Mouse (Mus musculus) lung, postnatal 0 days (tissue): ENCODE data around the gene Nav3. TPM values are rescaled to one million over a fixed set of nuclear protein-coding genes. Genes with fewer than 3 reads are reported as not detected.
A peak's percentile ranks its signal among the peaks of the same experiment; 100 is the strongest.

Experiments used
- ATAC-seq: fragments of 200-750 bp; cut with Nextera tagmentation; 2 replicates; pipeline ENCODE4 v1.8.0; 2017; ENCODE audit warnings: moderate library complexity
- DNase-seq: peaks from one replicate; pipeline ENCODE4 v3.0.0-alpha.2; 2016; ENCODE audit warnings: low spot score
- H3K27ac ChIP-seq: fragments of 300-500 bp; sonication (generic); 2 replicates; pipeline ENCODE4 v1.5.1; 2014; ENCODE audit warnings: antibody characterized with exemption, mild to moderate bottlenecking, low read length, mixed read lengths
- H3K27me3 ChIP-seq: fragments of 300-500 bp; sonication (generic); replicated peaks from 2 replicates; pipeline ENCODE4 v1.6.1; 2014; ENCODE audit warnings: low read length, mixed read lengths; ENCODE audit not compliant: insufficient read depth
- H3K36me3 ChIP-seq: fragments of 300-500 bp; sonication (generic); 2 replicates; pipeline ENCODE4 v1.6.1; 2014; ENCODE audit warnings: low read length, mixed read lengths; ENCODE audit not compliant: insufficient read depth
- H3K4me1 ChIP-seq: fragments of 300-500 bp; sonication (generic); 2 replicates; pipeline ENCODE4 v1.6.1; 2014; ENCODE audit warnings: antibody characterized with exemption, low read depth, low read length, mixed read lengths; ENCODE audit not compliant: insufficient read depth
- H3K4me2 ChIP-seq: fragments of 300-500 bp; sonication (generic); replicated peaks from 2 replicates; pipeline ENCODE4 v1.6.1; 2014; ENCODE audit warnings: low read depth, mild to moderate bottlenecking, low read length, moderate library complexity, mixed read lengths
- H3K4me3 ChIP-seq: fragments of 300-500 bp; sonication (generic); 2 replicates; pipeline ENCODE4 v1.5.1; 2014; ENCODE audit warnings: low read depth, low read length
- H3K9ac ChIP-seq: fragments of 300-500 bp; sonication (generic); replicated peaks from 2 replicates; pipeline ENCODE4 v1.6.1; 2014; ENCODE audit warnings: low read depth, mild to moderate bottlenecking
- H3K9me3 ChIP-seq: fragments of 300-500 bp; sonication (generic); 2 replicates; pipeline ENCODE4 v1.6.1; 2016; ENCODE audit warnings: low read length, mixed read lengths
- CTCF ChIP-seq: IDR thresholded peaks from 2 replicates; pipeline ENCODE4 v1.5.1; 2016; ENCODE audit warnings: antibody characterized with exemption, mild to moderate bottlenecking
- EP300 ChIP-seq: IDR thresholded peaks from 2 replicates; pipeline ENCODE4 v1.6.1; 2016; ENCODE audit warnings: antibody characterized with exemption, mild to moderate bottlenecking, control low read depth
- WGBS: fragments of 180-500 bp; shearing (Covaris S2); extraction: QIAGEN DNeasy Blood & Tissue Kit; methylation state at CpG from one replicate; pipeline ENCODE4 v1.1.7; 2014; 5-methylcytosine and 5-hydroxymethylcytosine counted together
- polyA plus RNA-seq: library from polyadenylated mRNA; unstranded; fragments of >200 nt; fragmentation: Nextera tagmentation; extraction: Ambion mirVana; gene quantifications from 2 replicates; pipeline ENCODE4 v1.2.1, GENCODE M21; 2015

The Nav3 gene
- polyA plus RNA-seq, 1 experiment from 2014 or later = 0.33 TPM

- ATAC-seq (no peak), DNase-seq (no peak)
- Histone ChIP-seq H3K27me3 (no peaks in the 10 kb centered on the region), H3K9ac (no peak overlapping the region), H3K36me3 (no peaks in the 10 kb centered on the region), H3K9me3 (no peaks in the 10 kb centered on the region), H3K27ac (no peak overlapping the region), H3K4me3 (no peak overlapping the region), H3K4me2 (no peak overlapping the region), H3K4me1 (no peaks in the 10 kb centered on the region)
- TF ChIP-seq CTCF (no peak), EP300 (no peak)
- WGBS = 73% methylated on average over 5 of the region's 5 CpGs
These were observed 280.1 kb downstream of the Nav3 start for GRCm38 (mm10) chr10:110175874-110176273.

GRCm38 (mm10) chr10:110169416-110169815 lies 286.6 kb downstream of the Nav3 start:
- H3K4me2 ChIP-seq = no peak overlapping the region
- no peak for TF ChIP-seq CTCF
- no peak for TF ChIP-seq EP300

GRCm38 (mm10) chr10:110168892-110169291 lies 287.1 kb downstream of the Nav3 start:
- no peaks in the 10 kb centered on the region for H3K27me3 ChIP-seq
- H3K4me3 ChIP-seq = no peak overlapping the region
- TF ChIP-seq EP300 (no peak), CTCF (no peak)
- H3K9ac ChIP-seq = no peak overlapping the region
- no peaks in the 10 kb centered on the region for H3K9me3 ChIP-seq
- no peaks in the 10 kb centered on the region for H3K4me1 ChIP-seq
- DNase-seq (no peak), ATAC-seq (no peak)
- no peaks in the 10 kb centered on the region for H3K36me3 ChIP-seq
- H3K4me2 ChIP-seq = no peak overlapping the region
- 75% methylated on average over 2 of the region's 2 CpGs for WGBS
- H3K27ac ChIP-seq = no peak overlapping the region

More at GRCm38 (mm10) chr10:110169416-110169815, 286.6 kb downstream of the Nav3 start:
- Histone ChIP-seq H3K9ac (no peak overlapping the region), H3K9me3 (no peaks in the 10 kb centered on the region), H3K4me1 (no peaks in the 10 kb centered on the region), H3K27ac (no peak overlapping the region), H3K27me3 (no peaks in the 10 kb centered on the region), H3K4me3 (no peak overlapping the region), H3K36me3 (no peaks in the 10 kb centered on the region)
- DNase-seq (no peak), ATAC-seq (no peak)
- 66% methylated on average over 6 of the region's 6 CpGs for WGBS

DNA sequence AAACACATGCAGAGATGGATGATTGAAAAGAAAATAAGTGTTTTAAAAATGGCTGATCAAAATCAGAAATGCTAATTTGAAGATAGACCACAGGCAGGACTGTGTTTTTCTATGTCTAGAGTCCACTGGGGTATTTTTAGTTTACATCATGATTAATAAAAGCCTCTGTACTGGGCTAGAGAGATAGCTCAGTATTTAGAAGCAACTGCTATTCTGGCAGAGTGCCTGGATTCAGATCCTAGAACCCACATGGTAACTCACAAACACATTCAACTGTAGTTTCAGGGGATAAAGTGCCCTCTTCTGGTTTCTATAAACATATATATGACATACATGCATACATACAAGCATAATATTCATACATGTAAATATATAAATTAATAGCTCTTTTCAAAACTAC lies 293.4 kb downstream of the Nav3 start:
- no peaks in the 10 kb centered on the region for H3K27me3 ChIP-seq
- no peak for ATAC-seq
- no peak for DNase-seq

DNA sequence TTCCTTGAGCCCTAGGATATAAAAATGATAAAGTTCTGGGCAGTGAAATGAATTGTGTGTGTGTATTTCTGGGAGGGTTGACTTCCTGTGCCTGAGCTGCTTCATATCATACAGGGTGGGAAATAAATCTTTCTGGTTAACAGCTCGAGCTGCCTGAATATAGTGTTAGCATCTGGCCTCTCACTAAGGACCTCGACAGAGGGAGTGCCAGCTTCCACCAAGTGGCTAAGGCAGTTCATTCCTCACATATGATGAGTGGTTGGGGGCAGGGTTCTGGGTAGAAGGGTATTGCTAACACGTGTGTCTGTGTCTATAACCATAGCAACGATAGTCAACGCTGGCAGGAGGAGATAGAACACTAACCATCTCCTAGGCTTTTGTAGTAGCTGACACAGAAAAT lies 295.1 kb downstream of the Nav3 start:
- ATAC-seq (no peak), DNase-seq (no peak)
- H3K27ac ChIP-seq = no peak overlapping the region
- no peak overlapping the region for H3K4me2 ChIP-seq
- no peak for TF ChIP-seq EP300
- no peak for TF ChIP-seq CTCF
- H3K4me3 ChIP-seq = no peak overlapping the region
- no peaks in the 10 kb centered on the region for H3K36me3 ChIP-seq
- H3K4me1 ChIP-seq = no peaks in the 10 kb centered on the region
- no peak overlapping the region for H3K9ac ChIP-seq
- WGBS = 39% methylated on average over 5 of the region's 5 CpGs
- no peaks in the 10 kb centered on the region for H3K27me3 ChIP-seq
- H3K9me3 ChIP-seq = no peaks in the 10 kb centered on the region

More for the DNA sequence above, 293.4 kb downstream of the Nav3 start:
- H3K27ac ChIP-seq = no peak overlapping the region
- H3K9ac ChIP-seq = no peak overlapping the region
- H3K4me2 ChIP-seq = no peak overlapping the region
- TF ChIP-seq EP300 = no peak
- TF ChIP-seq CTCF = no peak
- no peaks in the 10 kb centered on the region for H3K9me3 ChIP-seq
- H3K36me3 ChIP-seq = no peaks in the 10 kb centered on the region
- H3K4me1 ChIP-seq = no peaks in the 10 kb centered on the region
- H3K4me3 ChIP-seq = no peak overlapping the region

DNA sequence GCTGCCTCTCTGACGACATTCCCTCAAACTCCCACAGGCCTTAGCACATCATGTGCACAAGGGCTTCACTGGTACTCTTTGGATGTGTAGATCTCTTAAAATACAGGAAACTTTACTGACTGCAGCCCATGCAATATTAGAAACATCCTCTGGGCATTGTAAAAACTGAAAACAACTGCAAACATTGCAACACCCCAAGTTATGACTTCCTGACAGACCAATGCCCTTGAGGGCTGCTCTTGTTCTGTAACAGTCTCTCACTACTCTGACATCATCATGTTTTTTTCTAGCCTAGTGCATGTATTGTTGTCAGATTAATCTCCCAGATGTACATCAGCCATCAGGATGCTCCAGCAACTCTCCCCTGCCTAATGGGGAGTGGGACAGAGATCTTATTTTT lies 296.5 kb downstream of the Nav3 start:
- 0 out of 2 replicates have a peak, but pooled peaks have one; percentile 16 for ATAC-seq
- Histone ChIP-seq H3K9me3 (no peaks in the 10 kb centered on the region), H3K27me3 (no peaks in the 10 kb centered on the region), H3K4me3 (no peak overlapping the region), H3K36me3 (no peaks in the 10 kb centered on the region), H3K4me2 (no peak overlapping the region), H3K4me1 (no peaks in the 10 kb centered on the region), H3K9ac (no peak overlapping the region), H3K27ac (no peak overlapping the region)
- 36% methylated on average over 1 of the region's 1 CpGs for WGBS
- TF ChIP-seq EP300 (no peak), CTCF (no peak)
- peak; percentile 28 for DNase-seq

- no peak overlapping the region for H3K4me3 ChIP-seq
- no peak overlapping the region for H3K4me2 ChIP-seq
- WGBS = 62% methylated on average over 3 of the region's 3 CpGs
- no peaks in the 10 kb centered on the region for H3K36me3 ChIP-seq
- ATAC-seq = peak; percentile 73; the same call in 1 of the 2 replicates
- H3K4me1 ChIP-seq = no peaks in the 10 kb centered on the region
- no peak overlapping the region for H3K27ac ChIP-seq
- H3K9ac ChIP-seq = no peak overlapping the region
- no peaks in the 10 kb centered on the region for H3K27me3 ChIP-seq
- DNase-seq = no peak
- no peak for TF ChIP-seq CTCF
- TF ChIP-seq EP300 = no peak
- H3K9me3 ChIP-seq = no peaks in the 10 kb centered on the region
These were observed 297.9 kb downstream of the Nav3 start for GRCm38 (mm10) chr10:110158122-110158521.
